Mouse (Mus musculus): Measurements from ENCODE around the gene Nek9.

The Nek9 gene

GRCm38 (mm10) chr12:85346374-85346773 is 7.2 kb upstream of the Nek9 start:
- no peak for DNase-seq (ENCODE audit: low spot score)

GRCm38 (mm10) chr12:85345559-85345958 is 6.4 kb upstream of the Nek9 start:
- DNase-seq (ENCODE audit: low spot score) = no peak

- DNase-seq (ENCODE audit: low spot score) = no peak
Measured at GRCm38 (mm10) chr12:85344252-85344651, 5.1 kb upstream of the Nek9 start.

GRCm38 (mm10) chr12:85342310-85342709 is 3.1 kb upstream of the Nek9 start:
- no peak for DNase-seq (ENCODE audit: low spot score)

GRCm38 (mm10) chr12:85341131-85341530 is 2.0 kb upstream of the Nek9 start:
- DNase-seq (ENCODE audit: low spot score) = no peak

GRCm38 (mm10) chr12:85339947-85340346 is 785 bp upstream of the Nek9 start:
- DNase-seq (ENCODE audit: low spot score) = no peak

- no peak for DNase-seq (ENCODE audit: low spot score)
Measured at GRCm38 (mm10) chr12:85338815-85339214, 347 bp downstream of the Nek9 start.

GRCm38 (mm10) chr12:85337567-85338311 is 1.4 kb downstream of the Nek9 start:
- DNase-seq (ENCODE audit: low spot score) = no peak

- DNase-seq (ENCODE audit: low spot score) = no peak
Measured at GRCm38 (mm10) chr12:85330153-85330552, 9.0 kb downstream of the Nek9 start.

GRCm38 (mm10) chr12:85308651-85309050 is 30.5 kb downstream of the Nek9 start:
- DNase-seq (ENCODE audit: low spot score) = no peak

GRCm38 (mm10) chr12:85305247-85305892 is 33.8 kb downstream of the Nek9 start:
- DNase-seq (ENCODE audit: low spot score) = peak; percentile 64

- DNase-seq (ENCODE audit: low spot score) = no peak
Measured at GRCm38 (mm10) chr12:85304725-85305124, 34.4 kb downstream of the Nek9 start.

GRCm38 (mm10) chr12:85303256-85303655 is 35.9 kb downstream of the Nek9 start:
- DNase-seq (ENCODE audit: low spot score) = no peak

- DNase-seq (ENCODE audit: low spot score) = no peak
Measured at GRCm38 (mm10) chr12:85298835-85299180, 40.4 kb downstream of the Nek9 start.

GRCm38 (mm10) chr12:85298127-85298834 is 40.9 kb downstream of the Nek9 start:
- DNase-seq (ENCODE audit: low spot score) = no peak

GRCm38 (mm10) chr12:85297345-85297997 is 41.7 kb downstream of the Nek9 start:
- DNase-seq (ENCODE audit: low spot score) = no peak

GRCm38 (mm10) chr12:85296915-85297314 is 42.2 kb downstream of the Nek9 start:
- no peak for DNase-seq (ENCODE audit: low spot score)

- no peak for DNase-seq (ENCODE audit: low spot score)
Measured at GRCm38 (mm10) chr12:85295506-85295905, 43.7 kb downstream of the Nek9 start.

GRCm38 (mm10) chr12:85292906-85293305 is 46.3 kb downstream of the Nek9 start:
- no peak for DNase-seq (ENCODE audit: low spot score)

- no peak for DNase-seq (ENCODE audit: low spot score)
Measured at GRCm38 (mm10) chr12:85292288-85292687, 46.9 kb downstream of the Nek9 start.

GRCm38 (mm10) chr12:85291541-85291940 is 47.6 kb downstream of the Nek9 start:
- DNase-seq (ENCODE audit: low spot score) = no peak

GRCm38 (mm10) chr12:85290633-85291032 is 48.5 kb downstream of the Nek9 start:
- no peak for DNase-seq (ENCODE audit: low spot score)

Measured in testis, postnatal 14 days (tissue).